Mouse (Mus musculus): ENCODE measurements around the gene D10Wsu102e.
"Not testable (repeated sequence)": the region's sequence is repeated elsewhere in the genome, so short reads cannot be mapped to it uniquely, and the experiment has no call there.

The D10Wsu102e gene

DNA sequence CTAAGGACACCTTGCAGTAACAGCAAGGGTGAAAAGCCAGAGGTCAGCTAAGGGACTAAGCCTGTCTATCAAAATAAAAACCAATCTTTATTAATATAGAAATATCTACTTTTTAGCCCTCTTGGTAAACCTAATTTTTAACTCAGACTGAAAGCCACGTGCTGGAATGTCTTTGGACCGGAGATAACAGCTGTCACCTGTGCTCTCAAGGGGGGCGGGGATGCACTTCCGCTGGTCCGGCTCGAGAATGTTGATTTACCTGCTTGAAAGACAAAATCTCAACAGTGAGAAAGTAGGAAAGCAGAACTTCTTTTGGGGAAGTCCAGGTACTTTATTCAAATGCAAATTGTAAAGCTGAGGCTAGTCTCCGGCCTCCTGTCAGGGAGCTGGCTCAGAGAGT lies 40.9 kb downstream of the D10Wsu102e start:
- not testable (repeated sequence) for DNase-seq

DNA sequence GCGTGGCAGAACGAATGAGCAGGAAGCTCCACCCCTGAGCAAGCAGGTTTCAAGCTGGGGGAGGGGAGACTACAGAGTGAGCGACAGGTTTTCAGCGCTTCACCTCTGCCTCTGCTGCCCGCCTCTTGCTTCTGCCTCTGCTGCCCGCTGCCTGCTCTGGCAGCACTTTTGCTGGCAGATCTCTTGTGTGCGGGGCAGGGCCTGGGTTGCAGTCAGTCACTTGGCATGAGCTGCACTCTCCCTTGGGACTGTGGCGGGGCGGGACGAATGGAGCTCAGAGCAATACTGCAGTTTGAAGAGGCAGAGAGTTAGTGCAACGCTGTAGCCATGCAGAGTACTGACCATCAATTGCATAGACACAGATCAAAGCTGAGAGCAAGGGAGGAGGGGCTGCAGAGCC lies 45.0 kb downstream of the D10Wsu102e start:
- DNase-seq = no peak

DNA sequence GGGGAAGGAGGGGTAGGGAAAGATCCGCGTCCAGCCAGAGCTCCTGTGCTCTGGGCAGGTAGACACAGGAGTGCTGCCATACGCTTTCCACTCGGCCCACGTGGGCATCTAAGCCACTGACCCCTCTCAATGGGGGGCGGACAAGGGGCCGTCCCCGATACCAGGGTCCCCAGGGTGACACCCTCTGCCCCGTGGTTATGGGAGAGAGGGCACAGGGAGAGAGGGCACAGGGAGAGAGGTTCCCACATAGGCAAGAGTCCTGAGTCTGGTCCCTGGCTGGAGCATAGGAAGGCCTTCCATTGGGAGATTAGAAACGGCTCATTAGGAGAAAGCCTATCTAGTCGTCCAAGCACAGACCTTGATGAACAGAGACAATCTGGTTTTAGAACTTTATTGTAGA lies 45.7 kb downstream of the D10Wsu102e start:
- no peak for DNase-seq

DNA sequence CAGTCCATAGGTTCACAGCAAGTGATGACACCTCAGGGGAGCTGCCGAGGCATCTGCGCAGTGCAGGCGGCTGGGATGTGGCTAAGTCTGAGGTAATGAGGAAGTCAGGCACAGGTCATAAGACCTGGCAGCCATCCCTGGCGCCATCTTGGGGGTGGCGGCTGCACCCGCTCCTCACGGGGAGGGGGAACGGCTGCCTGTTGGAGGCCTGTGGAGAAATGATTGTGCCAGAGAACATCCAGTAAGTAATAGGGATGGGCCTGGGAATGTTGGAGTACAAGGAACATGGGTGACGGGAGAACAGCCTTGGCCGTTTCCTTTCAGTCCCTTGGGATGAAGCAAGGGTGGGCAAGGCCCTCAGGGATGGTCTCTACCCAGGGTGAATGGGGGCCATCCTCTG lies 47.1 kb downstream of the D10Wsu102e start:
- no peak for DNase-seq

DNA sequence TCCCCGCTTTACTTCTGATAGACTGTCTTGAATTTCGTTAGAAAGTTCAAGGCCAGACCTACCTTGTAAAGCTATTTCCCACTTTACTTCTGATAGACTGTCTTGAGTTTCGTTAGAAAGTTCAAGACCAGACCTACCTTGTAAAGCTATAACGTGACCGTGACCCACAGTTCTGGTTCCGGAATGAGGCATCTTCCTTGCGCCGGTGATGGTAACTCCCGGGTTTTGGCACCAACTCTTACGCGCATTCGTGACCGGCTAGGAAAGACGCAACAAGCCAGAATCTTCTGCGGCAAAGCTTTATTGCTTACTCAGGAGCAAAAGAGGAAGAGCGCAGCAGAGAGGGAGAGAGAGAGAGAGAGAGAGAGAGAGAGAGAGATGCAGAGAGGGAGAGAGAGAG lies 58.4 kb downstream of the D10Wsu102e start:
- DNase-seq = not testable (repeated sequence)

DNA sequence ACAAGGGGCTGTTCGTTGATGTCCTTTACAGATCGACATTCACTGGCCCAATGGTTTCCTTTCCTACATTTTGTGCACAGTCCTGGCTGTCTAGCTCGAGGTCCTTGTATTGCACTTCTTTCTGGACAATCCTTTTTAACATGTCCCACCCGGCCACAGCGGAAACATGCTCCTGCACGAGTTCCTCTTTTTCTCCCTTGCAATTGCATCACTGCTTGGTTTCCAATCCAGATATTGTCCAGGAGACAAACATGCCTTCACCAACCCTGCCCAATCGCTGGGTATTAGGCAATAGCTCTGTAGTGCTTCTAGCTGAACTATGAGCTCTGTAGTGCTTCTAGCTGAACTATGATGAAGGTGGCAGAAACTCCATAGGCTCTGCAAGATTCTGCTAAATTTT lies 88.6 kb downstream of the D10Wsu102e start:
- DNase-seq = no peak

DNA sequence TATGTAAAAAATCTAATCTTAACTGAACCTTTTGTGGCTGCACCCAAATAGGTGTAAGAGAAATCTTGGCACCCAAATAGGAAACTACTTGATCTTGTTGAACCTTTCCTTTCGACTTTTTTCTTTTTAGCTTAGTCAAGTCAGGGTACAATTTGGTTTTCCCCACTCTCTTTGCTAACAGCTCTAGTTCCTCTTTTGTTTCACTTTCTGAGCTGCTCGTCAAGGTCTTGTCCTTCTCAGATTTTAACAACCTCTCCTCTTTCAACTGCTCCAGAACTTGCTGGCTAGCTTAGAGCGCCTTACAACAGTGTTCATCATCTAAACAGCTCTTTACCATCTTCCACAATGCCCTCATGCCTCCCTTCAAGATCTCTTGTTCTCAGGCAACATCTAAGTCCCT lies 97.5 kb downstream of the D10Wsu102e start:
- no peak for DNase-seq

DNA sequence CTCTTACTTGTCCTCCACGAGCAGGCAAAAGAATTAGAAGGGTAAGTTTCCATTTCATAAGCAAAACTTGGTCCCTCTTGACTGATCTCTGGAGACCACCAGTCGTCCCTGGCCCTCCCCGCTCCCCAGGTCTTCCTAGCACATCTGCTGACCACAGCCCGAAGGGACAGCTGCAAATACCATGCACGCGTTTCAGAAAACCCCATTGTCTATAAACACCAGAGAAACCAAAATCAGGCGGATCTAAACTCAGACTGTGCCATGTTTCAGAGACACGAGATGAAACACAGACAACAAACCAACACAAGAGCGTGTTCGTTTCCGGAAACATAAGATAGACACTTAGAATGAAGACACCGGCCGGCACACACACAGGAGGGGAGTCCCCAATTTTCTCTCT lies 115.2 kb downstream of the D10Wsu102e start:
- DNase-seq = no peak

DNA sequence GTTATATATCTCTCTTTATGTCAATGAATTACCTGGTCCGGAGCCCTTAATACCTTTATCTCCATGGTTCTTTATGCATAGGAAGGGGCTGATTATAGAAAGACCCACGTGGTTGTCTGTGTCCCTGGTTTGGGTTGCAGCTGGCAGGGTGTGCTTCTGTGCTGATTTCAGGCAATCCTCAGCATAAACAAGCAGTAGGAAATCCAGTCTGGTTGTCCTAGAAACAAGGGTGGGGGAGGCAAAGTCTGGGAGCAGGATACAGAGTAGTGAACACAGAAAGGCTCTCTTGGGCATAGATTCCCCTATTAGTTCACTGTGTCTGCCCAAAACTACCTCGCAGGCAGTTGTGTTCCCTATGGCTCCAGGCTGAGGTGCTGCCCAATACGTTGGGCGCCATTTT lies 117.3 kb downstream of the D10Wsu102e start:
- DNase-seq = no peak

DNA sequence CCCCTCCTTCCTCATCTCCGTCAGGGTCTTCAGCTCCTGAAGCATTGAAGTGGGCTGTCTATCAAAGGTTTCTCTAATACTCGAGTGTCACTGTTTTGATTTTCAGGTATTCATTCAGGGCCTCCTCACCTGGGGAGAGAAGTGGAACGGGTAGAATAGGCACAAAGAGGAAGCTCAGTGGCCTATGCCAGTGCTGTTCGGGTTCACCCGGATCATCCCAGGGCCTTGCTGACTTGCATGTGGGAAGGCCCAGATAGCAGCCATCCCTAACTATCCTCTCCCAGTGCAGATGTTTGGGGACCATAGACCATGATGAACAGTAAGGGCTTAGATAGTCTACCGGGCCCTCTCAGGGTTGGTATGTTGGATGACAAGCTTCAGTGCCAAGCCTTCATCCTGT lies 130.5 kb downstream of the D10Wsu102e start:
- no peak for DNase-seq

DNA sequence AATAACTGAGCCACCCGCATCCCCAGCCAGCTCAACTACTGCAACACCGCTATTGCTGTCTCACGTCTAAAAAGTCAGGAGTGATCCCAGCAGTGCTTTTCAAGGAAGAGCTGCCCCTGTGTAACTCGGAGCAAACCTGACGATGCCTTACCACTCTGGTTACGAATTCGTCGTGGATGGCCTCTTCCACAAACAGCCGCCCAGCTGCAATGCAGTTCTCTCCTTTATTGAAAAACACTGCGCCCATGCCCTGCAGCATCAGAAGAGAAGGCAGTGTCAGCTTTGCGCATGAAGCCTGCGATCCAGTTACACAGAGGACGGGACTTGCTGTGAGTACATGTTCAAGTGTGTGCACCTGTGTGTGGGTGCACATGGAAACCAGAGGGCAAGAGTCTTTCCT lies 137.3 kb downstream of the D10Wsu102e start:
- DNase-seq = no peak

DNA sequence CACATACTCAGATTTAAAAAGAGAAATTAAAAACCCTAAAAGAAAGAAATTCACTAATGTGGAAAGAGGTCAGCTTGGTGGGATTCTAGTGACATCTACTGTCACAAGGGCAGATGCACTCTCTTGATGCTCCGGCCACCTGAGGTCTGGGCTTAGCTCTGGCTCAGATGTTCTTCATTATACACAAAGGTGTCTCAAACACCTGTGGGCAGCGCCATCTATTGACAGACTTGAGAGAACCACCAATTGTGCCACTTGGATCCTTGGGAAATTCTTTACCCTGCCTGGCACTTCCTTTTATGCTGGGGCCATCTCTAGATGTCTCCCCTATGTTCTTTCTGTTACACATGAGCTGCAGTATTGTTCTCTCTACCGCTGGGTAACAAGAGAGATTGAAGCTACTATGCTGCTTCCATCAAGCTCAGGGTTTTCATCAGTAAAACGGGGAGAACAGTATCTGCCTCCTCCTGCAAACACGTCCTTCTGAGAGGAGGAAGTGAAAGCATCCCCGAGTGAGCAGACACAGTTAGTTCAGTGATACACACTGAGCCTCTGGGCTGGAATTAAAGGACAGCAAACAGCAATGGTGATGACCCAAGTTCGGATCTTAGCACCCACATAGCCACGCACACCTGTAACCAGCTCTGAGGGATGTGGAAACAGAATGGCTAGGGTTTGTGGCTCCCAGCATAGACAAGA lies 149.1 kb downstream of the D10Wsu102e start:
- peak; percentile 25 to 27 for DNase-seq

DNA sequence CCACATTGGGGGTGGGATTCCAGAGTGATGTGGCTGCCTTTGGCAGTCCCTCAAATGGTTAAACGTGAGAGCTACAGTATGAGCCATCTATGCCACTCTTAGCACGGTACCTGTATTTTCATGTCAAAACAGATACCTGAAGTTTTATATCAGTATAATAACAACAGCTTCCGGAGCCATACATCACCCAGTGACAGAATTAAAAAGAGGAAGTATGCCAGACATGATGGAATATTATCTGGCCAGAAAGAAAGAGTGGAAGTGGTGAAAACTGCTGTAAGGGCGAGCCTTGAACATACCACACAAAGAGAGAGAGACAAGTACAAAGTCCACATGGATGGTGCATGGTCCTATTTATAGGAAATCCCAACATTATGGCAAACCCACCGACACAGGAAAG lies 151.3 kb downstream of the D10Wsu102e start:
- no peak for DNase-seq

DNA sequence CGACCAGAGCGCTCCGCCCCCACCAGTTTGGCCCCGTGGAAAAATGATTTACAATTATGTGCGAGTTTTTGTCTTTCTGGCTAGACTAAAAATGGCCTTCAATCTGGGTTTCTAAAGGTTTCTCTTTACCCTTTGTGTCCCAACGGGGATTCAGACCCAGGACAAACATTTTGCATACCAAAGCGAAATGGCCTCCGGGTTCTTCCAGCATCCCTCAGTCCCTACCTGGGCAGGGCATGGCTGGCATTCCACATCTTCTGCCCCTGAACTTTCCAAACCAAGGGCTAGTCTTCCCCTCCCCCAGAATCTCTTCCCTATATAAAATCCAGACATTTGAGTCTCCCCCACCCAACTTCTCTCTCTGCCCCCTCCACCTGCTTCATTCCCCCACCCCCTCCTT lies 153.7 kb downstream of the D10Wsu102e start:
- DNase-seq = no peak

DNA sequence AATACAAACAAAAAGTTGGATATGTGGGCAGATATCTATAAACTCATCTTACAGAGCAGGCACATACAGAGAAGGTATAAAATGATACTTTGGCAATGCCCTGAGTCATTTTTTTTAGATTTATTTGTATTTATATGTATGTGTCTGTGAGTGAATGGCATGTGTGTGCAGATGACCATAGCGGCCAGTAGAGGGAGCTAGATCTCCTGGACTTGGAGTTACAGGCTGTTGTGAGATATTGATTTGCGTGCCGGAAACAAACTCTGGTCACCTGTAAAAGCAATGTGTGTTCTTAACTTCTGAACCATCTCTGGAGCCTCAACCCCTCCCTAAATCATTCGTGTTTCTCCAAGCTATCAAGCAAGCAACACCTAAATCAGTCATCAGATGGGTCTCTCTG lies 161.0 kb downstream of the D10Wsu102e start:
- DNase-seq = no peak

DNA sequence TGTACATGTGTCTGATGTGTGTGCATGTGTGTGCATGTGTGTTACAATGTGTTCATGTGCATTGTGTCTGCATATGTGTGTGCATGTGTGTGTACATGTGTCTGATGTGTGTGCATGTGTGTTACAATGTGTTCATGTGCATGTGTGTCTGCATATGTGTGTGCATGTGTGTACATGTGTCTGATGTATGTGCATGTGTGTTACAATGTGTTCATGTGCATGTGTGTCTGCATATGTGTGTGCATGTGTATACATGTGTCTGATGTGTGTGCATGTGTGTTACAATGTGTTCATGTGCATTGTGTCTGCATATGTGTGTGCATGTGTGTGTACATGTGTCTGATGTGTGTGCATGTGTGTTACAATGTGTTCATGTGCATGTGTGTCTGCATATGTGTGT lies 164.2 kb downstream of the D10Wsu102e start:
- not testable (repeated sequence) for DNase-seq

DNA sequence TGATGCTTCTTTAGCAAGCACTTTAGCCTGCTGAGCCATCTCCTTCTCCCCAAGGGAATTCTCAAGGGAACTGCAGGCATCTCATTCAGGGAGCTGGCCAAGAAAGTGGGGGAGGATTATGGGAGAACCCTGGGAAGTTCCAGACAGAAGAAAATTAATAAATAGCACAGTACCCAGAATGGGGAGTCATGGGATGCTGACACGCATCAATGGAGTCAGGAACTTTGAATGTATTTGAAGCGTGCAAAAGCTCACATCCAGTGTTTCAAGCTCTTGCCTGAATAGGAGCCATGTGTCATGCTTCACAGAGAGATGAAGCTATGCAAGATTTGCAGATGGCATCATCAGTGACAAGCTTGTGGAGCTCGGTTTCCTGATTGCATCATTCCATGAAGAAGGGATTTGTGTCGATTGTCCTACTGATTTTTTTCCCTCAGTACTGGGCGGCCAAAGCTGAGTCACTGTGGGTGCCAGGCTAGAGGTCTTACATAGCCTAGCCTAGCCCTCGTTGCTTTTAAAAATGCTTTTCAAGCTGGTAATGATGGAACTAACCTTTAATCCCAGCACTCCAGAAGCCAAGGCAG lies 170.5 kb downstream of the D10Wsu102e start:
- no peak for DNase-seq

DNA sequence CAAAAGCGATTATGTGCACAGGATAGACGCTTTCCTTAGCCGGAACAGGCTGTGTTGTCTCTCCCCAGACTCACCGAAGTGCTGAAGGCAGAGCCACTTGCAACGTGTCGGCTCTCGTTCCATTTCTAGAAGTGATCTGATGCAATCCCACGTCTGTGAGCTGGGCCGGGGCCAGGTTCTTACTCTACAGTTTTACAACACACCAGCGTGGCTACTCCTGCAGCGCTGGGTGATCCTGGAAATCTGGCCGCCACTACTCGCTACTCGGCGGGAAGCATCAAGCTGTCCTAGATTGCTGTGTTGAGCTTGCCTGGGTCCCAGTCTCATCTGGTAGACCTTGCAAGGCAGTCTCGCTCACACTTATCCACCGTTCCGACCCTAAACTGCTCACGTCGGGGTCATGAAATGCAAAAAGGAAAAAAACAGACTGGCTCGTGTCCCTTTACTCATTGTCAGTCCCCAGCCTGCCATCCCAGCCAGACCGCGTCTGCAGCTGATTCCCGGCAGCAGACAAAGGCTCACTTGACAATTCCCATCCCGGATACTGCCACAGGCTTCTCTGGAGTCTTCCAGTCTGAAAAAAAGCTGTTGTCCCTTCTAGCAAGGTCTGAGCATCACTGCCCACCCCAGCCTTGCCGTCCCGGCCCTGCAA lies 173.4 kb downstream of the D10Wsu102e start:
- no peak for DNase-seq

DNA sequence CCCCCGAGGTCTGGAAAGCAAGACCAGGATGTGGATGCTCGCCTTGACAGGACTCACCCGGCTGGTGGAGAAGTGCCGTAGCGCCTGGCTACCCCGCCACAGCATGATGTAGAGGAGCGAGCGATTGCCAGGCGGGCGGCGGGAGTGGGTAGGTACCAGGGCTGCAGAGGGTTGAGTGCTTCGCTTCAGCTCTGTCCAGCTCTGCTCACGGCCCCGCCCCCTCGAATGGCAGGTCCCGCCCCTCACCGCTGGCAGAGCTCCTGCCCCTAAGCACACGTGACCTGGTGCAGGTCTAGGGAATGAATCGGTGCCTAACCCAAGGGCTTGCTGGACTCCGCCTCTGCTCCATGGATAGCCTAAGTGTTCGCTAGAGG lies 173.9 kb downstream of the D10Wsu102e start, which contains the start of gene Aldh1l2:
Gene Aldh1l2, minus strand, starts transcription at position 231 of the 374 bp plus-strand sequence.
- peak; percentile 37 to 59 for DNase-seq

DNA sequence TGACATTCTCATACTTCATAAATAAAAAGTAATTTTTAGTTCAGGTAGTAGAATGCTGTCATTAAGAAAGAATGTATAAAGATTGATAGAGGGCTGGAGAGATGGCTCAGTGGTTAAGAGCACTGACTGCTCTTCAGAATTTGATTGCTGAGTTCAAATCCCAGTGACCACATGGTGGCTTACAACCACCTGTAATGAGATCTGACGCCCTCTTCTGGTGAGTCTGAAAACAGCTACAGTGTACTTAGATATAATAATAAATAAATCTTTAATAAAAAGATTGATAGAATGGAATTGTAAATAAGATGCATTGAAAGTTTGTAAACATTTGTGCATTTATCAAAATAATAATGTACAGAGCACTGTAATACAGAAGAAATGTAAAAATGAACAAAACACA lies 176.4 kb downstream of the D10Wsu102e start:
- no peak for DNase-seq

Measured in thymus, postnatal 36 days (tissue).